Mouse (Mus musculus): ENCODE data around the gene Cars2. TPM values are rescaled to one million over a fixed set of nuclear protein-coding genes. Genes with fewer than 3 reads are reported as not detected.
"Not testable (repeated sequence)": the region's sequence is repeated elsewhere in the genome, so short reads cannot be mapped to it uniquely, and the experiment has no call there.

The Cars2 gene
- total and polyA plus RNA-seq, 3 experiments = 48.0 to 82.1 (median 58.2) TPM

DNA sequence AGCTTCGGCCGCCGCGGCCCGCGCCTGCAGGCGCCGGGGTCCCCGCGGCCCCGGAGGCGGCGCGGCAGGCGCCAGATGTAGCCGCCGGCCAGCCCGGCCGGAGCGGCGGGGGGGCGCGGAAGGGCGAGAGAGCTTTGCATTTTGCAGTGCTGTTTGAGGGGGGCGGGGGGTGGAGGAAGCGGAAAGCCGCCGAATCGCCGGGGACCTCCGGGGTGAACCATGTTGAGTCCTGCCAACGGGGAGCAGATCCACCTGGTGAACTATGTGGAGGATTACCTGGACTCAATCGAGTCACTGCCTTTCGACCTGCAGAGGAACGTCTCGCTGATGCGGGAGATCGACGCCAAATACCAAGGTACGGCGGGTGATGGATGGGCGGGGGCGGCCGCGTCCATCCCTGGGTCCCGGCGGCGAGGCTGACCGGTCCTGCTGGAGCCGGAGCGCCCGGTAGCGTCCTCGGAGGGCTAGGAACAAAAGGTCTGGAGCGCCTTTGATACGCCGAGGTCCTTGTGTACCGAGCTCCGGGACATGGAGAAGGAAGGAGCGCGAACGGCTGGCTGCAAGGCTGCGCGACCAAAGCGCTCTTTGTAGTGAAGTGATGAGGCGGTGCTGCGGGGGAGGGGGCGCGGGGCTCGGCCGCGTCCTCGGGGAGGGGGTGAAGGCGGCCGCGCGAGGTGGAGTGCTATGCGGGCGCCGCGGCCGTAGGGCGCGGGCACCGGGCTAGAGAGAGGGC is 6.3 kb upstream of the Cars2 start:
- peak; percentile 70 for DNase-seq

DNA sequence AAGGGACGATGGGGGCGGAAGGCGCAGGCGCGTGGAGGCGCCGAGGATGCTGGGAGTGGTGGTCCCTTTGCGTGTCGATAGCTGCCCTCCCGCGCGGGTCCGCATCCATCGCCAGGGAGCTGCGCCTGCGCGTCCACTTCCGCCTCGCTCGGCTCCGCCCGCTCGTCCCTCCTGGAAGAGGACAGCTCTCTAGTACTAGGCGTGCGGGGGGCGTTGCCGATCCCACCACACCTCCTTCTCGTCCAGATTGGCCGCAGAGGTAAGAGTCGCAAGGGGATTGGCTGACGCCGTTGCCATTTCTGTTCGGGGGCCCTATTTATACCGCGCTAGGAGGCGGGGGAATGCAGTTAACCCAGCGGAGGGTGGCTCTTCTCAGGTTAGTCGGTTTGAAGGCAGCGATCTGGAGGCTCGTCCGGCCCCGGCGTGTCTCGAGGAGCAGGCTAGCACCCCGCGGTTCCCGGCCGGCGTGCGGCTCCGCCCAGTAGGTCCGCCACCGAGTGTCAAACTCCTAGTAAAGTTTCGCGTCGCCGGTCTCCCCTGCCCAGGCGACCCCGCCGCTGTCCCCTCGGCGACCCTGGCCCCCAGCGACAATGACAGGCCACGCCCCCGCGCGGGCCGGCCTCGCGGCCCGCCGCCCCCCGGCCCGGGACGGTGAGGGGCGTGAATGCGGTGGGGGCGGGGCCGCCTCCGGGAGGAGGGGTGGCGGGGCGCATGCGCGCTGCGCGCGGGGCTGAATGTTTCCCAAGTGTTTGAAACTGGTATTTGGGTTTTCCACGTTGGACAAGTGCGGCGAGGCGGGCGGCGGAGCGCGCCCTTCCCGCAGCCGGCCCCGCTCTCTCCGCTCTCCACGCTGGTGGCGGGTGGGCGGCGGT is 5.4 kb upstream of the Cars2 start:
- peak; percentile 99 for DNase-seq

DNA sequence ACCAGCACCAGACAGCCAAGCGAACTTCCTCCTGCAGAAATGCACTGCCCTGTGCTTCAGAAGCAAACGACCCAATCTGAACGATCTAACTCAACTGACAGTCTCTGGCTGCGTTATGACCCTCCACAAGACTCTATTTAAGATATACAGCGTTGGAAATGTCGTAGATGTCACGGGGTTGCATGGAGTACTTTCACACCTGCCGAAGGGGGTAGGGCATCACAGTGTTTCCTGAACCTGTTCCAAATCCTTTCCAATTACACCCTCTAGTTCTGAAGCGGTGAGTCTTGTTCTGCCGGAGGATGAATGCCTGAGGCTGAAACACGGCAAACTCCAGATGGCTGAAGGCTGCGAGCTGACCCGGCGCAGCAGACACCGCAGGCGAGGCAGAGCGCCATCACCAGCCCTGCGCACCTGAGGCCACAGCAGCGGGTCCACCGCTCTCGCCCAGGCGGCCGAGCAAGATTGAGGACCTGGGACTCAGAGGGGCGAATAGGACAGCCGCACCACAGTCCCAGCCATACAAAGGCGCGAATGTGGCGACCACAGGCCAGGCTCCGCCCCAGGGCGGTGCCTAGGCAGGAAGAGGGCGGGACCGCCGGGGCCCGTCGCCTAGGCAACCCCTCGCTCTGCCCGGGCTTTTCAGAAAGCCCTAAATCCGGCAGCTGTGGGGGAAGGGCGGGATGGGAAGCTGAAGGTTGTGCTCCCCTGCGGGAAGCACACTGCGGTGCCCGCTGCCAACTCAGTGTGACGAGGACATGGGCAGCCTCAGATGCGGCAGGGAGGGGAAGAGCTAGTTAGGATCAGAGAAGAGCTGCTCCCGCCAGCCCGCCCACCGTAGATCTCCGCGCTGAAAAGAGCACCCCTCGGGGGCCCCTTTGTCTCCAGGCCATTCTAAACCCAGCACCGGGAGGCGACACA is 4.5 kb upstream of the Cars2 start, which contains the start of gene Ing1:
Gene Ing1 (plus strand): TSS at position 773 of the 921 bp plus-strand sequence.
- peak; percentile 96 for DNase-seq

DNA sequence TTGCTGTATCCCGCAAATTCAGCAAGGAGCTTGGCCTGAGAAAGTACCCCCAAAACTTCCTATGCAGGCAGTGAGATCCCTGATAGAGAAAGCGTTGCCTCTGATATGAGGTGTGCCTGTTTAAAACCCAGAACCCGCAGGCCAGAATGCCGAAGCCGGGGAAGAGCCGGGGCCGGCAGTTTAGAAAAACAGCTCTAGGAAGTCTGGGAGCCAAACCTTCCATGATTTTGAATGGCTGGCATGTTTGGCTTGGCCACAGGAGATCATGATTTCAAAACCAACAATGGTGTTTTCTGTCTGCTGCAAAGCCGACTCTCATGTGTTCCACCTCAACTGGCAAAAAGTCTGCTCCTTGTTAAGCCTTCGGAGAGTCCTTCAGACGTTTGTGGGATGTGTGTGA is 1.8 kb upstream of the Cars2 start:
- DNase-seq = no peak

DNA sequence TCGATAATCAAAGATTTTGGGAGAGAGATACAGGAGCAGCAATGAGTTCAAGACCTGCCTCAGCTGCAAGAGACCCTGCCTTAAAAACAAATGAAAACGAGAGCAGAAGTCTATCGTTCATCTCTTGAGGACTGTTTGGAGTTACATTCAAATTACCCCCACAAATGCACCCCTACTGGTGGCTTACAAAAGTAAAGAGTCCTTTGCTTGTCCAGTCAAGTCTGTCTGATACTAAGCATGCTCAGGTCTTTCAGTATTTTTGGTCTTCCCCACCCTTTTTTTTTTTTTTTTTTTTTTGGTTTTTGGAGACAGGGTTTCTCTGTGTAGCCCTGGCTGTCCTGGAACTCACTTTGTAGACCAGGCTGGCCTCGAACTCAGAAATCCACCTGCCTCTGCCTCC is 914 bp upstream of the Cars2 start:
- DNase-seq = not testable (repeated sequence)

DNA sequence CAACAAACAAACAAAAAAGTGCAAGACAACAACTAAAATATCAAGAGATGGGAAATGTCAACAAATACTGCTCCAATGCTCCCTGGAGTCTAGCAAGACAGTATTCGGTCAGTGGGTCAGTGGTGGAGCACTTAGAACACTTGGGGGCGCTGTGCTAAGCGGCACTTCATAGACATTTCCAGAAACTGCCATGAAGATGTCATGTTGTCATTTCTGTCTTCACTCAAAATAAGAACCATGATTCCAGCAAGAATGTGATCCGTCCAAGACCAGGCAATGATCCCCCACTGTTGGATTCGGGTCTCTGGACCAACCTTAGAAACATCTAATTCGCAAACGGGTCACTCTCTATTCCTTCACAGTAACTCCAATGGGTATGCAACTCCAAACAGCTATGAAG is 877 bp downstream of the Cars2 start:
- DNase-seq = peak; percentile 53

DNA sequence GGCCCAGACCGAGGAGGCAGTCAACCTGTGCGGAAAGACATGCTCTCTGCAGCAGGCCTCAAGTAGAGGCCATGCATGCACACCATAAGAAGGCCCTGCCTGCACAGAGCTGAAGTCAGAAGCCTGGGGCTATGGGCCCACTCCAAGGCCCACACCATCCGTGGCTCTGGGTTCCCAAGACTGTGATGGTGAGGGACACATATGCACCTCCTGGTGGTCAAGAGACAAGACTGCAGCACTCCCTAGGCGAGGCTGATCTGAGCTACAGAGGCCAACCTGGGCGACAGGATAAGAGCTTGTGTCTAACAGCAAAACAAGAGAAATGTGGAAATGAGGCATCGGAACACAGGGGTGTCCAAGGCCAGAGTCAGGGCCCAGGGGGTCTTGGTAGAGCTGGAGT is 3.5 kb downstream of the Cars2 start:
- no peak for DNase-seq

DNA sequence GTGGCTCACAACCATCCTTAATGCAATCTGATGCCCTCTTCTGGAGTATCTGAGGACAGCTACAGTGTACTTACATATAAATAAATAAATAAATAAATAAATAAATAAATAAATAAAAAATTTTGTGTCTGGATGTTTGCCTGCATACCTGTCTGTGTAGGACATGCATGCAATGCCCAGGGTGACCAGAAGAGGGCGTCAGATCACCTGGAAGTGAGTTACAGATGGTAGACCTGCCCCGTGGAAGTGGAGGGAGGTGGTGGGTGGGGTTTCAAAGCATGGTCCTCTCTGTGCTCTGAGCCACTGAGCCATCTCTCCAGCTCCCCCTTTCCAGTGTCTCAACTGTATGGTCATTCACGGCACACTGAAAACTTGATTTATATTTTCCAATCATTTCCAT is 6.2 kb downstream of the Cars2 start:
- peak; percentile 41 for DNase-seq

DNA sequence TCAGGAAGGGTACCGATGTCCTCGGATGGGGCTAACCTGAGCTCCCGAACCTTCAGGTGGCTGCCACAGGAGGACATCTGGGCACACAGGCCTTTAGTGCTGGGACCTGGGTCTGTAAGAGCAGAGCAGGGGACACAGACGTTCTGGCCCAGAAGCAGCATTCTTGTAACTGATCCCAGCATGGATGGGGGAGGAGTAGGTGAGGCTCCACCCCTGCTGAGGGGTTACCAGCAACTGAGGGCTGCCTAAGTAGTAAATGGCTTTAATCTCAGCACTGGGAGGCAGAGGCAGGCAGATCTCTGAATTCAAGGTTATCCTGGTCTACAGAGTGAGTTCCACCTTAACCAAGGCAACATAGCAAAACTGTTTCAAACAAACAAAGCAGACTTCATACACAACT is 7.7 kb downstream of the Cars2 start:
- DNase-seq = no peak

DNA sequence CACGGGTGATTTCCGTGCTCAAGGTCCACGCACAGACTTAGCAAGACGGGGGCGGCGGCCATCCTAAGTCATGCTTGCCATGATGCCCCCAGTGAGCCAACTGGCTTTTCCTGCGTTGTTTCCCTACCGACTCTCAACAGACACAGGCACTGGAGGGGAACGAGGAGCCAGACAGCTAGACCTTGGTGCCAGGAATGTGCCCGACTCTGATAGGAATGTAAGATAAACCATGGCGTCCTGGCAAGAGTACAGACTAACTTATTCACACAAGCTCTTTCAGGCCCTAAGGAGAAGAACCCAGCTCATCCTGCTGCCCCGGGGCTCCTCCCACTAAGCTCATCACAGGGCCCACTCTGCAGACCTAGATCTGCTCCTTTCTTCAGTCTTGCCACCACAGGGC is 8.6 kb downstream of the Cars2 start:
- no peak for DNase-seq

DNA sequence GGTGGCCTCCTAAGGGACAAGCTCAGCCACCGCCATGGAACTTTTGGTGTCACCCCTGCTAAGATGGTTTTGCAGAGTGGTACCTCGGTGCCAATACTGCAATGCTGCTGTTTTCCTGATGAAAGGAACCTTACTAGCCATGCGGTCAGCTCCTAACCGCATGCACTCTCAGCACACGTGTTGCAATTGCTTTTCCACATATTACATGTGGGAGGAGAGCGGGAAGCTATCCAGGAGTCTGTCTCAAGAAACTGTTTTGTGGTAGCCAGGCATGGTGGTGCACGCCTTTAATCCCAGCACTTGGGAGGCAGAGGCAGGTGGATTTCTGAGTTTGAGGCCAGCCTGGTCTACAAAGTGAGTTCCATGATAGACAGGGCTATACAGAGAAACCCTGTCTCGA is 10.4 kb downstream of the Cars2 start:
- DNase-seq = no peak

DNA sequence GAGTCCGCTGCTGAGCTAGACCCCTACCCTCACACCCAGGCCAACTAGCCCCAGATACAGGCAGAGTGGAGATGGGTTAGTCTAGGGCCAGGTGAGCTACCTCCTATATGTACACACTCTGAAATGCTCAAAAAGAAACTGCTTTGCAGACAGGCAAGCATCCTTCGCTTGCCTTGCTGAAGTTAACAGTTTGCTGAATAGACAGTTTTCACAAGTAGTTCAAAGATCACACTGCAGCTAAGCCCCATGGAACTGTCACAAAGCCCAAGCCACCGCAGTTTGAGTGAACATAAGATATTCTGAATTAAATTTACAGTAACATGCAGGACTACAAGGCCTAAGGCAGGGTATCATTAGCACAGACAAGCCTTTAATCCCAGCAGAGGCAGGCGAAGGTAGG is 11.5 kb downstream of the Cars2 start:
- DNase-seq = no peak

DNA sequence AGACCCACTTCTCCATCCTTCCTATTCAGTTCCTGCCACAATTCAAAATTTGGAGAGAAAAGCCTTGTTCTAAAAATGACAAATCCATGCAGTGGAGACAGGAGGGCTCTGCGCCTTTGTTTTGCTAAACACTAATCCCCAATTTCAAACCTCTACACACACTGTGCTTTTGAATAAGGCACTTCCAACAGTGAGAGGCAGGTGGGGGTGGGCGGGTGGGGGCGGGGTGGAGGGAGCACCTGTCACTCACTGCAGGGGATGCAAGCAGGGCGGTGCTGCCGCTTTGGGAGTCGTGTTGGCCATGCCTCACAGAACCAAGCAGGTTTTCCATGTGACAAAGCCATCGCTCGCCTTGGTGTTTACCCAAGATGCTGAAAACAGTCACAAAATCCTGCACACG is 16.1 kb downstream of the Cars2 start:
- no peak for DNase-seq

DNA sequence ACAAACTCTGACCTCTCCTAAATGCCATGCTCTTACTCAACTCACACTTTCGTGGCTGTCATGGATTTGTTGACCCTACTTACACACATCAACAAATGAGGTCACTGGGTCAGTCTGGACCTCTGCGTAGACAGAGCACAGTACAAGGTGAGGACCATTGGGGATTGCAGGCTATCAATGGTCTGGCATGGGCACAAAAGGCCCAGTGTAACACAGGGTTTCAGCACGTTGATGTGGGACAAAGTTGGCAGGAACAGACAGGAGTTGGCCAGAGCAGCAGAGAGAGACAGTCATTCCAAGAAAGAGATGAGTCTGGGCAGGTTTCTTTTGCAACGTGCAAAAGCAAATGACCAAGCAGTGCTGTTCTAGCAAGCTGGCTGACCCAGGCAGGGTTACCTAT is 19.7 kb downstream of the Cars2 start:
- peak; percentile 48 for DNase-seq

DNA sequence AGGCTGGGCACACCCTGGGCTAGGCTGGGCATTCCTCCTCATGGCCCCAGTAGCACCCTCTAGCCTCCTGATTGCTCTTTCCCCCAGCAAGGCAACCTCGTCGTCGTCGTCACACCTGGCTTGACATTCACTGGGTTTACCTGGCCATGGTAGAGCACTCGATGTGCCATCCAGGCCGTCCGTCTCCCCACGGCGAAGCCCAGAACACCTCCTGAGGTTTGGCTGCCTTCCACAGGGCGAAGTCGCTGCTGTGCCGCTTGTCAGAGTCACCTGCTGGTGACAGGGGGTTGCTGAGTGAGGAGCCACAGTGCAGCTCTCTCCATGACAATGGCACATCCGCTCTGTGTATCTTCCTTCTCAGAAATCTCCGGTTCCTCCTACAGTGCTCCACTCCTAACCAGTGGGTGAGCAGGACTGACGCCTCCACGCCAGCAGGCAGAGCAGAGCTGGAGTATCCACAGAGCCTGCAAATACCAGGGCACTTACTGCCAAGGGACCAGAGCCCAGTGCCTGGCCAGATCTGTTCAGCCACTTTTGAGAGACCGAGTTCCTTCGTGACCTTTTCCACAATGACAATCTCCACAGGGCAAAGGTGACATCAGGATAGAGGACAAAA is 20.3 kb downstream of the Cars2 start:
- DNase-seq = peak; percentile 43

DNA sequence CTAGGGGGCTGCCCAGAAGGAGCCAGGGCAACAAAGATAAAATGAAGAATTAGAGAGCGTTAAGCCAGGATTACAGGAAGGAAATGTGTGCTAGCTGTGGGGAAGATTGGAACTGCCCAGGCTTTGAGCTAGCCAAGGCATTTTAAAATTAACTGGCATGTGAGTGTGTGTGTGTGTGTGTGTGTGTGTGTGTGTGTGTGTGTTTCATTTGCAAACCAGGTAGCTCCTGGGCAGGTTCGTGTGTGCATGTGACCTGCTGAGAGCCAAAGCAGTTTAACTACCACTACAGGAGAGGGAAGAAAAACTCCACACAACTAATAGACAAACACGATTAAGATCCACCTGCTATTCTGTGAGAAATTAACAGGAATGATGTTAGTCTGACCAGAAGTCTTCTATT is 27.3 kb downstream of the Cars2 start:
- no peak for DNase-seq

DNA sequence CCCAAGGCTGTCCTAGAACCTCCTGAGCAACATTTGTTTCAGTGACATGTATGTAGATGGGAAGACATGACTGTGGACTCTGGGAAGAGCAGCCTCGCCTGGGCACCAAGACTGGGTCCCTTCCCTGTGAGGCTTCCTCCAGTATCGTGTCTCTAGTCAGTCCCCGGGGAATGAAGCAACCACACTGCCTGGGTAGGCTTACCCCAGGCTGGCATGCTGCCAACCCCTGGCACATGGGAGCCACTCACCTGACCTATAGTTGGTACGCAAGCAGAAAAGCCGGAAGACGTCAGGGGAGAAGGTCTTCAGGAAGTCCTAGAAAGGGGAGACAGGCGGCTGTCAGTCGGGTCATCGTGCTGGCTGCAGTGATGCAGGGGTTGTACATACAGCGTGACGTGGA is 31.9 kb downstream of the Cars2 start:
- DNase-seq = no peak

DNA sequence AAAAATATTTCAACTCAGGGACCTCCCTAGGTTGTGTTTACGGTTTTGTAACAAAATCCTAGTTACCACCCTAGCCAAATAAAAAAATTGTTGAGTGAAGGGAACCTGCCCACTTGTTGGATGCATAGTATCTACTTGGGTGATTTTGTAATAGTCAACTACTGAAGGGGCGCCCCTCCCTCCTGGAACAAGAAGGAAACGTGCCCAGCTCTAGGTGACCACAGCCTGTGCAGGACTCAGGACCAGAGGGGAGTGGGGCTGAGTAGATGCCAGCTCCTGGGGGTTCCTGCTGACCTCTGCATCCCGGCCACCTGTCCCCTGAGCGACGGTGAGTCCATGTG is 32.6 kb downstream of the Cars2 start:
- DNase-seq = no peak

DNA sequence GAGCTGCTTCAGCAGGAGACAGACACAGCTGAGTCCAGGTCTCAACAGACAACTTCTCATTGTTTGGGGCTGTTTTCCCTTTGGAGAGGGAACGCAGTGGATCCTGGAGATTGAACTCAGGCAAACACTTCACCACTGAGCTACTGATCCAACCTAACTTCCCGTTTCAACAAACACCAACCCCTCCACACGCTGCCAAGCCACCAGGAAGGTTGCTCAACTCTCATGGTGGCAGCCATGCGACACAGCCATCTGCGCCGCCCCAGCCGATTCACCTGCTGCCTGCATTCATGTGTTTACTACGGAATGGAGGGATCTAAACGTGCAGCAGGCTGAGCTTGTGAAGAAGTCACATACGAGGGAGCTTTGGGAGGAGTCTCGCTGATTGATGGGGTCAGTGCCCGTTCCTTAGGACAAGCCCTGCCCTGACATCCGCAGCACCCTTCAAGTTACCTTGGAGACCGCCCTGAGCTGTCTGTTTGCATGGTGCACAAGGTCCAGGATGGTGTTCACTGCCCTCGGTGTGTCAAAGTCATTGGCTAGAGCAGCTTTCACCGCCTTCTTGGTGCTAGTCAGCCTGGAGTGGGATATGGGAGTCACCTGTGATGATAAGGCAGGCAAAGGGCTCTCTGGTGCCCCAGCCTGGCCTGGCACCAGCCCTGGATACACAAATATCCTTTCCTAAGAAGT is 33.1 kb downstream of the Cars2 start:
- no peak for DNase-seq

DNA sequence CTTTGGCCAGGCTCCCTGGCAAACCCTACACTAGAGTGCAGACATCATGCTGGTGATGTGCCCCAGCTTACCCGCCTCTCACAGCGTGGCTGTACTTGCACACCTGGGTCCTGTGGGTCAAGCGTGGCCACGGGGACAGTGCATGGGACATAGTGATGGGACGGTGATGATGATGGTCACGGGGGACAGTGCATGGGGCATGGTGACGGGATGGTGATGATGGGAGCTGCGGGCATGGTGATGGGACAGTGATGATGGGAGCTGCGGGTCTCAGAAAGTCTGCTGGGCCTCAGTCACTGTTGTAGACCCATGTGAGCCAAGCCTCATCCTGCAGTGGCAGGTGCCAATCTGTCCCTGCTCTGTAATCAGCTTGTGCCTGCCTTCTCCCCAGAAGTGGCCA is 34.3 kb downstream of the Cars2 start:
- DNase-seq = no peak

DNA sequence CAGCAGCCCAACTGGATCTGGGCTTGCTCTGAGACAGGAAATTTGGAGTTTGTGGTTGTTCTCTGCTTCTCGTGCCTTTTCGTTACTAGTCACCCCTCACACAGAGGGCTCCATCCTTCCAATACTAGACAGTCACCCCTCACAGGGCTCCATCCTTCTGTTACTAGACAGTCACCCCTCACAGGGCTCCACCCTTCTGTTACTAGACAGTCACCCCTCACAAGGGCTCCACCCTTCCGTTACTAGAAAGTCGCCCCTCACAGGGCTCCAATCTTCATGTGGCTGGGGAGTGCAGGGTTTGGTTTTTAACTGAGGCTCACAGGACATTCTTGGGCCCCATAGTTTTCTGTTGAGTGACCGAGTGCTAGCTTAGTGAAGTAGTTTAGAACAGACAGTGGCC is 37.3 kb downstream of the Cars2 start:
- DNase-seq = no peak
